Mouse (Mus musculus) kidney, adult 8-10 months (tissue): ENCODE measurements at regions not wholly inside any gene's neighbourhood (a gene's known extent, or its start where the extent isn't known, plus 50 kb on each side); places are given as distances from the start of the nearest gene placed in this dataset.

Experiments used
- DNase-seq, 2 experiments: peaks; one replicate each; pipeline ENCODE4 v3.0.0; 2022

GRCm38 (mm10) chrX:140164859-140165258 is 102.2 kb downstream of the Pih1h3b start:
- no peak for DNase-seq

GRCm38 (mm10) chrX:140165966-140166365 is 103.3 kb downstream of the Pih1h3b start:
- peak; percentile 2 to 5 for DNase-seq

GRCm38 (mm10) chrX:140179850-140180249 is 117.2 kb downstream of the Pih1h3b start:
- no peak for DNase-seq

- peak in 1 of 2 experiments; percentile 13 for DNase-seq
Measured at GRCm38 (mm10) chrX:140183003-140183402, 120.3 kb downstream of the Pih1h3b start.

- no peak for DNase-seq
Measured at GRCm38 (mm10) chrX:140203676-140204075, 138.4 kb upstream of the Frmpd3 start.

GRCm38 (mm10) chrX:140208791-140209190 is 133.3 kb upstream of the Frmpd3 start:
- no peak for DNase-seq

- DNase-seq = no peak
Measured at GRCm38 (mm10) chrX:140212644-140213361, 129.3 kb upstream of the Frmpd3 start.

- DNase-seq = no peak
Measured at GRCm38 (mm10) chrX:140214198-140214849, 127.7 kb upstream of the Frmpd3 start.

GRCm38 (mm10) chrX:140255790-140256189 is 86.3 kb upstream of the Frmpd3 start:
- DNase-seq = no peak

- DNase-seq = no peak
Measured at GRCm38 (mm10) chrX:140269742-140270457, 72.2 kb upstream of the Frmpd3 start.

- no peak for DNase-seq
Measured at GRCm38 (mm10) chrX:140277327-140277947, 64.6 kb upstream of the Frmpd3 start.

- no peak for DNase-seq
Measured at GRCm38 (mm10) chrX:140277978-140278729, 63.9 kb upstream of the Frmpd3 start.

- peak in 1 of 2 experiments; percentile 4 for DNase-seq
Measured at GRCm38 (mm10) chrX:140279266-140279665, 62.8 kb upstream of the Frmpd3 start.

GRCm38 (mm10) chrX:140280016-140280415 is 62.0 kb upstream of the Frmpd3 start:
- DNase-seq = no peak
